Mouse (Mus musculus) lung, postnatal 4 days (tissue): ENCODE results near the gene 9930022D16Rik.

Experiments
- DNase-seq, 2 experiments: peaks; one replicate each; pipeline ENCODE4 v3.0.0; 2021

The 9930022D16Rik gene

DNA sequence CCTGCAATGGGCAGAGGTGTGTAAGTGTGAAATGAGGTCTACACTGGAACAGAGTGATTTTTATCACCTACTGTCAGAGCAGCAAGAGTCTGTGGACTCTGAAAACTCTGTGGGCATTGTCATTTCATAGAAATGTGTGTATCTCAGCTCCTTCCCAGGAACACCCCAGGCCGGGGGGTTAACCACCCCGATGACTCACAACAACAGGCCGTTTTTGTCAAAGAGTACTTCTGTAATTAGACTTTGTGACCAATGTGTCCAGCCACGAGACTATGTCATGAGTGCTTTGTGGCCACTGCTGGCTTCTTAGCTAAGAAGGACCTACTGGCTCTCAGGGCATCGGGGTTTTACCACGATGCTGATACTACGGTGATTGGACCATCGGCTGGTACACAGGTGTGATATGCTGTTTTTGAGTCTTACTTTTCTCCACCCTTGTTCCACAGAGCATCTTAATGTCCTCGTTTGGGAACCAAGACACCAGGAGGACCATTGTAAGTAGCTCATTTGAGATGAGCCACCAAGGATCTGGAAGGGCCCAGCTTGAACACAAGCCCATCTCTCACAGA, 3.8 kb downstream of the 9930022D16Rik start:
- no peak for DNase-seq

DNA sequence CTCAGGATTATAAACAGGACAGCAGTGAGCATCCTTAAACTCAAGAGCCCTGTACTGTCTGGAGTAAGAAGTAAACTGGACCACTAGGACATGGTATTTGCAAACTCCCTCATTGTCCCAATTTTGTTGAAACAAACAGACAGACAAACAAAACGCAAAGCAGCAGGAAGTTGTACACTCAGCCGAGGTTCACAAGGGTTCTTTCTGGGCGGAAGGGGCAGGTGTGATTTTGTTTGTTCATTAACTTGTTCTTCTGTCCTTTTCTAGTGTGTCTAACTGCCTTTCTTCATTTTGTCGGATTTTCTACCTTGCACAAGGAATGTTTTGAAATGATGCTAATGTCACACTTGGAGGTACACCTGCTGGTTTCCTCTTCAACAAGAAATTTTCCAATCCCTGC, 5.7 kb downstream of the 9930022D16Rik start:
- DNase-seq = no peak

DNA sequence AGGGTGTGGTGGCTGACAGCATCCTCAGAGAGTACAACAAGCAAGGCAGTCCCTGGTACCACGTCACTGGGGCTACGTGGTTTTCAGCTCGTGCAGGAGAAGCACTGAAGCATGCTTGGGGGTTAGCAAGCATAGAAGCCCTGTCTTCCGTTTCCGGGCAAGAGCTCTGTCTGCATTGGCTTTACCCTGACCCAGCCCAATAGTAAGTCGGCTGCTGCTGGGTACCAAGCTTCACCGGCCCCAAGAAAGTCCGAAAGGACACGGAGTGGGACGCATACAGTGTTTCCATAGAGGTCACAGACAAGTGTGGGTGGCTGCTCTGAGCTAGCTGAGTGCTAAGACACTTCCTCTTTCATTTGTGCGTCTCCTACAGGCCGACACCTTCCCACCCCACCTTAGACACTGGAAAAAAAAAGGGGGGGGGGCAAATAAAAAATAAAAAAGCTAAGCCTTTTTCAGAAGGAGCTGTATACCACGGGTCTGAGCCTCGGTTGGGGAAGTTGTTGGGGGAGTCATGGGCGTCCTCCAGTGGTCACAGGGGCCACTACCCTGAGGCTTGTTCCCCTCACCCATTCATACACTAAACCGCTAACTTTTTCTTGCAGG, 6.3 kb downstream of the 9930022D16Rik start:
- DNase-seq = peak; percentile 44 to 46

DNA sequence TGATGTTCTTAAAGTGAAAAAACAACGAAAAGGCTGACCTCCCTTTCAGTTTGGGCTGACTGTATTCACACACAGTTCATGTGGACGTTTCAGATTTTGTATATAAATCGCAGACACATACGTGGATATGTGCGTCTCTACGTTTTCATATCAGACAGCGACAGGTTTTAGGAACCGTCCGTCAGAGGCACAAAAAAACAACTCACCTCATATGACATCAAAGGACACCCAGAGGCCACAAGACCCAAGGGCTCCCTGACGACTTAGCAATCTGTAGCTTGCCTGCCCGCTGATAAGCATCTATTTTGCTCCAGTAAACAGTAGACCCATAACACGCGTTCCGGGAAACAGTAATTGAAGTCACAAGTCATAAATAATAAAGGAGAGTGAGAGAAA, 6.8 kb downstream of the 9930022D16Rik start:
- no peak for DNase-seq

DNA sequence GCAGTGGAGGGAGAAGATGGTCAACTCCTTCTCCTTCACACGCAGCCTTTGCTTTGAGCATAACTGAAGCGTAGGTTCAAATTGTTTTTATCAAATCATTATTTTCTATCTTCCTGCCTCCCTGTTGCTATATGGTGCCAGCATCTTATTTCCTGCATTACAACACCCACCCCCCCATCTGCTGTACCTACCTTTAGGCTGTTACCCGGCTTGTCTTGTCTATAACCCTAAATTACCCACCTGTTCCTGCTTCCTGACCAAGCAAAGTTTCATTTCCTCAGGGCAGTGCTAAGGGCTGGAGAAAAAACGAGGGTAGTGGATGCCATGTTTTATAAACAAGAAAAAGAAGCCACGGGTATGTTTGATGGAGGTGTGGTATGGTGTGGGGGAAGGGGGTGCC, 7.5 kb downstream of the 9930022D16Rik start:
- DNase-seq = no peak

DNA sequence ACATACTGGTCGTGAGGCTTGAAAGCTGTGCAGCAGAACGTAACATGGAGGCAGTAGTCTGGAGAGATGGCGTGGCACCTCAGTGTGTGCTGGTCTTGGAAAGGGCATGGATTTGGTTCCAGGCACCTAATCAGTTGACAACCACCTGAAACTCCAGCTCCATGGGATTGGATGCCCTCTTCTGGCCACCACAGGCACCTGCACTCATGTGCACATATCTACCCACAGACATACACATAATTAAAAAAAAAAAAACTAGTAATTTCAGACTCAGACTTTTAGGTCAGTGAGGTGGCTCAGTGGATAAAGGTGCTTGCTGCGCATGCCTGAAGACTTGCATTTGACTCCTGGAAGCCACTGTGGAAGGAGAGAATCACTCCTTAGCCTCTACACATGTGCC, 8.5 kb downstream of the 9930022D16Rik start:
- no peak for DNase-seq

DNA sequence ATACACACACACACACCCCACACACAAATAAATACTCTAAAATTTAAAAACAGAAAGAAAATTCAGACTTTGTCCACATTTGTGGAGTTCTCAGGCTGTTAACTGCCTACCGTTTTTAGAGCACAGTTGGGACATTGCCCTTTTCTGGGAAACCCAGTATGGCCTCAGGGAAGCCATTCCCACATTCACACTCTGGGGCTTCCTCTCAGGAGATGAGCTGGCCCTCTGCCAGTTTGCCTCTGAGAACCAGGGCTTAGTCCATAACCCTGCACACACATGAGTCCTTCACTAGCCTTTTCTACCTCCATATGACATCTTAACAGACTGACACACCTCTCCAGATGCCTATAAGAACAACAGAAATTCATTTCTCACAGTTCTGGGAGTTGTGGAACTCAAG, 9.6 kb downstream of the 9930022D16Rik start:
- no peak for DNase-seq

DNA sequence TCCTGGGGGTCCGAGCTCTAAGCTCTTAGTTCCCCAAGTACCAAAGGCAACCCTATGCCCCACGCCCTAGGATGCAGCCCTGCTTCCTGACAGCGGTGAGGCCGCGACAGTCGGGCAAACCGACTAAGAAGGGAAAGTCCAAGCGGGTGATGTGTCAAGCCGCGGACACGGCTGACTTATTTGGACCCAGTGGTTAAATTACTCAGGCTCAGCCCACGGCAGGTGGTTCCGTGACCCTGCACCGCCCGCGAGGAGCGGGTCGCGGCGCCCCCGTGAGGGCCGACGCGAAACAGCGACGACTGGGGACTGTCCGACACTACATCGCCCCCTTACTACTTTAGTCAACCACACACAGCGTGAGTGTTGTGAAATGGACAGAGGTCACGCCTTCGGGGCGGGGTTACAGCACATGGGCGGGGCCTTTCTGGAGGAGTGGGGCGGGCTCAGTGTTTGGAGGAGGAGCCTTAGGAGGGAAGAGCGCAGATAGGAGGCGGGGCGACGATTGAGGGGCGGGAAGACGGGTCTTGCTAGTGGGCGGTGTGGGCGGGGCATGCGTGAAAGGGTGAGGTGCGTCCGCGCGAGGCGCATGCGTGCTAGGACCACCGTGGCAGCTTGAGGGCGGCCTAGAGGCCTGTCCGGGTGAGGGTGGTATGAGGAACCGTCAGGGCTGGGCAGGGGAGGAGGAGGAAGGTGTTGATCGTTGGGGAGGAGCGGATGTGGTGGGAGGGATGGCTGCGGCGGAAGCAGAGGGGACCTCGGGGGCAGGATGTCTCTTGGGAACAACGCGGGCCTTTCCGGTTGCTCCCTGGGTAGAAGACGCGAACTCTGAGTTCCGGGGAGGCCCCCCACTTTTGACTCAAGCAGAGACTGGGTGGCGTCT, 11.9 kb downstream of the 9930022D16Rik start, which contains the start of gene Amz2:
Gene Amz2, plus strand, starts transcription at position 555 of the 880 bp plus-strand sequence.
- peak; percentile 100 for DNase-seq

DNA sequence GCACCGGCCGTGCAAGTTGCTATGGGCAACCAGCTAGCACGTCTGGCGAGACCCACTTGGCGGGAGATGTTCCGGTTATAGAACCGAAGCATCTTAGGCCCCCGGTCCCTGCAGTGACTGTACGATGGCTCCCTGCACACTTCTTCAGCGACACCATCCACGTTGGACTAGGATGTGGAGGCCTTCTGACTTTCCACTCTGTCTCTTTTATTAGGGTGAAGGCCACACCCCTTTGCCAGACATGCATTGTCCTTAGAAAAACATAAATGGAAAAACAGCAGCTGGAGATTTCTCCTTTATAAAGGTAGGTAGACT, 12.5 kb downstream of the 9930022D16Rik start:
- no peak for DNase-seq

DNA sequence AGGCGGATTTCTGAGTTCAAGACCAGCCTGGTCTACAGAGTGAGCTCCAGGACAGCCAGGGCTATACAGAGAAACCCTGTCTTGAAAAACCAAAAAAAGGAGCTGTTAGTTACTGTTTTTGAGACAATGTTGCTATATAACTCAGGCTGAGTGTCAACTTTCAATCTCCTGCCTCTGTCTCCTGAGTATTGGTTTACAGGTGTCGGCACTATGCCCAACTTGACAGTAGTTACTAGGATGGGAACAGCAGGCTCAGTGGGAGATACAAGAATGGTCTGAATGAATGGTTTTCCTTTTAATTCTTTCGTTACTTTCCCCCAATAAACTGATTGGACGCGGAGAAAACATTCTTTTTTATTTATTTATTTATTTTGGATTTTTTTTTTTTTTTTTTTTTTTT, 13.6 kb downstream of the 9930022D16Rik start:
- no peak for DNase-seq

DNA sequence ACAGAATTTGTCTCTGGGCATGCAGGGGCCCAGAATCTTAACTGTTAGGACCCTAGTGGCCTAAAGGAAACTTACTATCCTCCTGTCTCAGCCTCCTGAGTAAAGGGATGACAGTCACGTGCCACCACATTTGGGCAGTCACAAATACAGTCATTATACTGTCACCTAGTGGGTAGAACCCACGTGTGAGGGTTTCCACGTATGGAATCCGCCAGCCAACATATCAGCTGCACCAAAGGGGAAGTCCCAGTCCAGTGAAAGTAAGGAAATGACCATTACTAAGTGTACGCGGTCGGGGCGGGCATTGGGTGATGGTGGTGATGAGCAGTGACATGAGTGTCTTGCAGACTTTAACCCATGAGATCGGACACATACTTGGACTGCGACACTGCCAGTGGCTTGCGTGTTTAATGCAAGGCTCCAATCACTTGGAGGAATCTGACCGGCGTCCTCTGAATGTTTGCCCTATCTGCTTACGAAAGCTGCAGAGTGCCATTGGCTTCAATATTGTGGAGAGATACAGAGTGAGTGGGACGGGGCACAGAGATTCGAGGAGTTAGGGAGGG, 20.6 kb downstream of the 9930022D16Rik start:
- DNase-seq = no peak

DNA sequence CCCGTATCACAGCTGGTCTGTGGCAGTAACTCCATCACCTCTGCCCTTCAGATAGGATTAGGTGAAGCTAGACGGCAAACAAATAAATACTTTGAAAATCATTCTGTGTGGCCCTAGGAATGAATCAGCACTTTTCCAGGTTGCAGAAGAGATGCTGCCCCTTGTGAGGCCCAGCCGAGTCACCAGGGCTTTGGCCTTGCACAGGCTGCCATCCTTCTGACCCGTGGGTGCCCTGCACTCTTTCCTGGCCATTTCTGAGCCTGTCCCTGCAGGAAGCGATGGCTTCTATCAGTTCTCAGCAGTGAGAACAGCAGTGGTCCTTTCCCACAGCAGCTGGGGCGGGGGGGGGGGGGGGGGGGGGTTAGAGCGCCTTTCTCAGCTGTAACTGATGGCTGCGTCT, 23.2 kb downstream of the 9930022D16Rik start:
- DNase-seq = no peak

DNA sequence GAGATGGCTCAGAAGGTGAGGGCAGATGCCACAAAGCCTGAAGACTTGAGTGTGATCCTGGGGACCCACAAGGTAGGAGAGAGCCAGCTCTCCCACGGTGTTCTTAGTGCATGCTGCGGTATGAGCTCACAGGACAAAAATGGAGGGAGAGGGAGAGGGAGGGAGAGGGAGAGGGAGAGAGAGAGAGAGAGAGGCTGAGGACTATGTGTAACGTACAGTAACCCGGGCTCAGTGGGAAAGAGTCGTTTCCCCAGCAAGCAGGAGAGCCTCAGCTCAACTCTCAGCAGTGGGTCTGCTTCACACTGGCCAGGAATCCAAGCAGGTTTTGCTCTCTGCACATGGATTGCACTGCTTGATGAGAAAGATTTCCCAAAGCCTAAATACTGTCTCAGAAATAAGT, 25.5 kb downstream of the 9930022D16Rik start:
- DNase-seq = no peak

DNA sequence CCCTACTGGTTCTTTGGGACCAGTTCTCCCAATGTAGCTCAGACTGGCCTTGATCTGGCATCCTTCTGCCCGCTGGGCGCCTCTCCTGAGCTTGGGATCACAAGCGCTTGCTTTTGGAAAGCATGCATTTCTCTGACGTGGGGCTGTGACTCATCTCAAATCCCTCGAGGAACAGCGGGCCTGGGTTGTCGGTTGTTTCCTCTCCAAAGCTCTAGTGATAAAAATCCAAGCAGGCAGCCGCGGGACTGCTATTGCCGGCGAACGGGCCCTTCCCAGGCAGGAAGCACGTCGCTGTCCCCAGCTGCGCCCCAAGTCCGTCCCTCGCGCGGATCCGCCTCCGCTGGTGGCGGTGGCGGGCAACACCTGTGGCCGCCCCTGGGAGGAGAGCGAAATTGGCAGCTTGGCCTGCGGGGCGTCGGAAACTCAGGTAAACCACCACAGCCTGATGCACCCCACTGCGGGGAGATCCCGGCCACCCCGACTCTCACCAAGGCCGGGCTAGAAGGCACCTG, 26.2 kb downstream of the 9930022D16Rik start:
- peak; percentile 86 to 88 for DNase-seq

DNA sequence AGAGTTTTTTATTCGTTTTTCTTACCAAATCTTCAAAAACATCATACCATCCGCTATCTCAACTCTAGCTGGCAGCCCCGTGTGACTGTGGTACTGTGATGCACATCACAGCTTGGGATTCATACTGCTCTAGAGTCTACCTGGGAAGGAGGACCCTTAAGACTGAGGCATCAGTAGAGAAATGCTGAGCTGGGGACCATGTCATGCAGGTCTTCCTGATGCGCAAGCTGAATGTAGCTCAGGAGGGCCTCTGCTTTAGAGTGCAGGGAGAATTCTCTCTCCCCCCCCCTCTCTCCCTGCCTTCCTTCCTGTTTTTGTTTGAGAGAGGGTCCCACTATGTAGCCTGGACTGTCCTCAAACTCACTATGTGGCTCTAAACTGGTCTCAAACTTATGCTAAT, 26.9 kb downstream of the 9930022D16Rik start:
- DNase-seq = no peak

DNA sequence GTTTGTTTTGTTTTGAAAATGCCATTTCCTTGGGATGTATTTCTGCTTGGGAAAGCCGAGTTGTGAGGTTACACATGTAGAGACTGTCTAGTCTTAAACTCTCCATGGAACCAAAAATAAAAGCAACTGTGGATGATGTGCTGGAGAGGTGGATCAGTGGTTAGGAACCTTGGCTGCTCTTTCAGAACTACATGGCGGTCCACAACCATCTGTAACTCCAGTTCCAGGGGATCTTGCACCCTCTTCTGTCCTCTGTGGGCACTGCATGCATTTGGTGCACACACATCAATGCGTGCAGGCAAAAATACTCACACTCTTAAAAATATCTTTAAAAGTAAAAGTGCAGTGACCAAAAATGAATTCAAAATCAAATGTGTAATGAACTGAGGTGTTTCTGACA, 27.4 kb downstream of the 9930022D16Rik start:
- DNase-seq = peak in 1 of 2 experiments; percentile 63

DNA sequence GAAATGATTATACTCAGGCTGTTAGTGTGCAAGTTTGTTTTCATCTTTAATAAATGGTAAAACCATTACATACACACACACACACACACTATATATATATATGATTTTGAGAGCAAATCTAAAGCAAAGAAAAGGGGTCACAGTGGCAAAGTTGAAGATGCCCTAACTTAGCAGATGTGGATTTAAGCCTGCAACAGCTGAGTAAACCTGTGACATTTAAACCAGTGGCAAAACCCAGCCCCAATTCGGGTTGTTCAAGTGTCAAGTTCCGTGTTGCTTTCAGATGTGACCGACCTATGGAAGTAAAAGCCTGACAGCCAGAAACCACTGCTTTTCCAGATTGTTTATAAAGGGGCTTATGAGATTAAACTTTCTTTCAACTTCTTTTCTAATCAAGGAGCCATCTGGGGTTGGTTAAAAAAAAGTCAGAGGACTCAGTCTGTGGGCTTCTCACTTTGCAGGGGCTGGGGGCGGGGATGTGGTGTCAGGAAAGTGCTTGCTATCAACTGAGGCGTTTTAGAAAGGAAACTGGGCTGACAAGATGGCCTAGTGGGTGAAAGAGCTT, 28.5 kb downstream of the 9930022D16Rik start:
- DNase-seq = no peak

DNA sequence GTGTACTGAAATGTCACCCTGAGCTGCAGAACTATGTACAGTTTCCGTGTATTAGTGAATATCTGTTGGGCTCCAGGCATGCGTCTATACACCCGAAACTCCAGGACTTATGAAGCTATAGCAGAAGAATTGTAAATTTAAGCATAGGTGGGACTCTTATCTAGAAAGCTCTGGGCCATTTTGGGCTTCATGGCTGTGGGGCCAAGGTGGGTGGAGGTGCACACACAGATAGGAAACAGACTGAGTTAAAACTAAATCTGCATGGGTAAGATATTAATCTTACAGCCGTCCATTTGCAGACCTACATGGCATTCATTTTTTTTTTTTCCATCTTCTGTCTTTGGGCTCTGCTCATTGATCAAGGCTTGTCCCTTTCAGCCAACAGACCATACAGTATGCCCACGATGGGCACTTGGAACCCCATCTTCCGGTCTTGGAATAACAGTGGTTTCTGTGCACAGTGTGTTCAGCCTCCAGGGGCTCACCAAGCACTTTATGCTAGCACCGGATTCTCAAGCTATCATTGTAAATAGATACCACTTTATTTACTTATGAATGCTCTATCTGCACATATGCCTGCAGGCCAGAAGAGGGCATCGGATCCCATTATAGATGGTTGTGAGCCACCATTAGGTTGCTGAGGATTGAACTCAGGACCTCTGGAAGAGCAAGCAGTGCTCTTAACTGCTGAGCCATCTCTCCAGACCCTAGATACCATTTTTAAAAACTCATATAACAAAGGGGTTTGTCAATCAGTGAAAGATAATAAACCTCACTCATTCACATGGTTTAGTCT, 29.9 kb downstream of the 9930022D16Rik start:
- no peak for DNase-seq

DNA sequence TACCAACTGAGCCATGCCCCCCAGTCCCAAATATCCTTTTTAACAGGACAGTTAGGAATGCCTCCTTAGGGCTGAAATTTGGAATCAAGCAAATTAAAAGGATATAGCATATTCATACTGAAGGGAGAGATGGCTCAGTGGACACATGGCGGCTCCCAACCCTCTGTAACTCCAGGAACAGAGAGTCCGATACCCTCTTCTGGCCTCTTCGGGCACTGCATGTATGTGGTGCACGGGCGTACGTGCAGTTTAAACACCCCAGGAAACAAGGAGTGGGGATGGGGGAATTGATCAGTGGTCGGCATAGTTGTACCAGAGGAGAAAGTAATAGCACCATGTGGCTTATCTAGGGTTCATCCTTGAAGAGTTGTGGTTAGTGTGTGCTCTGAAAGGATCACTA, 30.9 kb downstream of the 9930022D16Rik start:
- peak in 1 of 2 experiments; percentile 59 for DNase-seq

DNA sequence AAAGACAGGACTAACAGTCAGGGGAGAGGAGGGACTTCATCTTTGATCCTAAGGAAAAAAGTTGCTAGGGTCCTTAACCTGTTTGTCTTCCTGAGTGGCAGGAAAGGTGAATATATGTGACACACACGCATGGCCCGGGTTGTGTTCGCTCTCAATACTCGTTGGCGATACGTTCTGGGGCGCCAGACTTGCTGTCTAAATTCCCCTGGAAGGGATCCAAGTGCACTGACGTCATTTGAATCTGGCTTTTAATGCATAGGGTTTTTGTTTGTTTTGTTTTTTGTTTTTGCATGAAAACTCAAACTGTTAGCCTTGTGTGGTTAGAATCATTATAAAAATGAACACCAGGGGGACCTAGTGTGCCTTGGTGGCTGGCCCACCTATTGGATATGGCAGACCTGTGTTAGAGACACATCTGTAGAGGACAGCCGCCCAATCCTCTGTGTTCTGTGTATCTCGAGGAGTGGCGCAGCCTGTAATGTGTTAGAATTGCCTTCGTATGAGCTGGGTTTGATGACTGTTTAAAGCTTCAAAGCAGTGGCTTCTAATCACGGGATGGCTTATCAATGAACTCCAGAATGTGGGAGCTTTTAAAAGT, 31.8 kb downstream of the 9930022D16Rik start:
- DNase-seq = no peak

DNA sequence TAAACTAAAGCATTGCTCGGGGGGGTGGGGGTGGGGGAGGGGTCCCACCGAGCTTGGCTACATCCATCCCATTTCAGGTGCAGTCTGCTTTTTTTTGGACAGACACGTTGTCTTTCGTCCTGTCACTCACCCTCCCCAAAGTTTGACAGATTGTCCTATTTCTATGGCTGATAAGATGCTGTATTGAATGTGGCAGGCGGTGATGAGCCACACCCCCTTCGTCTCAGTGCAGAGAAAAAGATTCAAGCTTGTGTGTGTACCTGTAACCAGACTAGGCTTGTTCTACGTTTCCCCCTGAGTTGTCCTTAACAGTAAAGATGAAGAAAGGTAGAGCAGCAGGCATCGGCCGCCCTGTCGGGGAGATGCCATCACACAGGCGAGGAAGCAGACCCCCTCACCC, 37.5 kb downstream of the 9930022D16Rik start:
- DNase-seq = no peak

DNA sequence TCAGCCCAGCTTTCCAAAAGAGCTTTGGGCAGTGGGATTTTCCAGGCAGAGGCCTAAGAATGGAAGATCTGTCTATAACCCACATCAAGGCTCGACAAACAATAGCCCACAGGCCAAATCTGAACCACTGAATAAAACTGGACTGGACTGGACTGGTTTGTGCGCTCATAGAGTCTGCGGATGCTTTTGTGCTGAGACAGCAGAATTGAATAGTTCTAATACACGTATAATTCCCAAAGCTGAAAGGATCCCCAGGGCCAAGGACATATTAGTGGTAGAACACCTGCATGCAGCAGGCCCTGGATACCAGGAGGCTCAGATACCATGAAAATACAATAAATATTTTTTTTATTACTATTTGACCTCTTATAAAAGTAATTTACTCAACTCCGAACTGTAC, 42.5 kb downstream of the 9930022D16Rik start:
- DNase-seq = no peak
